Mouse (Mus musculus): Measurements from ENCODE around the gene Ppp1r21. TPM values are rescaled to one million over a fixed set of nuclear protein-coding genes. Genes with fewer than 3 reads are reported as not detected.
A peak's percentile ranks its signal among the peaks of the same experiment; 100 is the strongest.

Ppp1r21 gene
- polyA plus RNA-seq, 1 experiment from 2014 or later = 15.9 TPM

GRCm38 (mm10) chr17:88628676-88629380 lies 98.9 kb downstream of the Ppp1r21 start:
- peaks cover 41% of the 10 kb centered on the region for H3K4me1 ChIP-seq
- H3K4me3 ChIP-seq = no peak overlapping the region
- H3K9me3 ChIP-seq (replicated peaks) = no peaks in the 10 kb centered on the region
- H3K36me3 ChIP-seq = peaks cover 3% of the 10 kb centered on the region; the same call in 1 of the 2 replicates
- peak overlapping the region; percentile 70 for H3K27ac ChIP-seq
- no peaks in the 10 kb centered on the region for H3K27me3 ChIP-seq (ENCODE audit: low read depth, poor library complexity, severe bottlenecking)
- 65% methylated on average over 10 of the region's 10 CpGs for WGBS
- peak; percentile 17 for DNase-seq (ENCODE audit: low spot score)

GRCm38 (mm10) chr17:88629381-88629759 lies 99.5 kb downstream of the Ppp1r21 start:
- no peaks in the 10 kb centered on the region for H3K36me3 ChIP-seq
- H3K4me3 ChIP-seq = no peak overlapping the region
- peaks cover 41% of the 10 kb centered on the region for H3K4me1 ChIP-seq
- H3K9me3 ChIP-seq (replicated peaks) = no peaks in the 10 kb centered on the region
- peak overlapping the region; percentile 70 for H3K27ac ChIP-seq
- 53% methylated on average over 4 of the region's 4 CpGs for WGBS
- DNase-seq (ENCODE audit: low spot score) = peak; percentile 29
- H3K27me3 ChIP-seq (ENCODE audit: low read depth, poor library complexity, severe bottlenecking) = no peaks in the 10 kb centered on the region

- 37% methylated on average over 11 of the region's 11 CpGs for WGBS
- DNase-seq (ENCODE audit: low spot score) = peak; percentile 18
- Histone ChIP-seq H3K27ac (peak overlapping the region; percentile 66; the same call in 1 of the 2 replicates), H3K36me3 (0 out of 2 replicates have a peak, but pooled peaks cover under 1% of the 10 kb centered on the region), H3K4me1 (peaks cover 41% of the 10 kb centered on the region), H3K9me3 (replicated peaks) (no peaks in the 10 kb centered on the region), H3K27me3 (ENCODE audit: low read depth, poor library complexity, severe bottlenecking) (no peaks in the 10 kb centered on the region), H3K4me3 (no peak overlapping the region)
These were observed 100.1 kb downstream of the Ppp1r21 start for GRCm38 (mm10) chr17:88629931-88630553.

GRCm38 (mm10) chr17:88630554-88630948 lies 100.6 kb downstream of the Ppp1r21 start:
- 0 out of 2 replicates have a peak overlapping the region, but pooled peaks have one; percentile 66 for H3K27ac ChIP-seq
- H3K4me1 ChIP-seq = peaks cover 37% of the 10 kb centered on the region
- WGBS = 89% methylated on average over 3 of the region's 3 CpGs
- H3K9me3 ChIP-seq (replicated peaks) = no peaks in the 10 kb centered on the region
- peaks cover 5% of the 10 kb centered on the region for H3K36me3 ChIP-seq
- peak; percentile 25 for DNase-seq (ENCODE audit: low spot score)
- H3K4me3 ChIP-seq = no peak overlapping the region
- no peaks in the 10 kb centered on the region for H3K27me3 ChIP-seq (ENCODE audit: low read depth, poor library complexity, severe bottlenecking)

GRCm38 (mm10) chr17:88632631-88633030 lies 102.7 kb downstream of the Ppp1r21 start:
- H3K4me3 ChIP-seq = no peak overlapping the region
- H3K4me1 ChIP-seq = peaks cover 20% of the 10 kb centered on the region
- no peaks in the 10 kb centered on the region for H3K27me3 ChIP-seq (ENCODE audit: low read depth, poor library complexity, severe bottlenecking)
- no peak overlapping the region for H3K27ac ChIP-seq
- WGBS = 92% methylated on average over 3 of the region's 3 CpGs
- DNase-seq (ENCODE audit: low spot score) = no peak
- H3K9me3 ChIP-seq (replicated peaks) = no peaks in the 10 kb centered on the region
- H3K36me3 ChIP-seq = peaks cover 21% of the 10 kb centered on the region

GRCm38 (mm10) chr17:88636076-88636475 lies 106.2 kb downstream of the Ppp1r21 start:
- WGBS = 93% methylated on average over 14 of the region's 14 CpGs
- H3K4me3 ChIP-seq = no peak overlapping the region
- no peaks in the 10 kb centered on the region for H3K27me3 ChIP-seq (ENCODE audit: low read depth, poor library complexity, severe bottlenecking)
- H3K36me3 ChIP-seq = peaks cover 21% of the 10 kb centered on the region
- DNase-seq (ENCODE audit: low spot score) = no peak
- H3K9me3 ChIP-seq (replicated peaks) = no peaks in the 10 kb centered on the region
- H3K4me1 ChIP-seq = no peaks in the 10 kb centered on the region
- no peak overlapping the region for H3K27ac ChIP-seq

GRCm38 (mm10) chr17:88636587-88636986 lies 106.7 kb downstream of the Ppp1r21 start:
- no peak for DNase-seq (ENCODE audit: low spot score)

More at GRCm38 (mm10) chr17:88636587-88636986, 106.7 kb downstream of the Ppp1r21 start:
- Histone ChIP-seq H3K27me3 (ENCODE audit: low read depth, poor library complexity, severe bottlenecking) (no peaks in the 10 kb centered on the region), H3K27ac (no peak overlapping the region), H3K9me3 (replicated peaks) (no peaks in the 10 kb centered on the region), H3K36me3 (peaks cover 21% of the 10 kb centered on the region), H3K4me3 (no peak overlapping the region), H3K4me1 (no peaks in the 10 kb centered on the region)
- 66% methylated on average over 12 of the region's 12 CpGs for WGBS

Other genes with a start within 250 kb of the Ppp1r21 start
- gene Foxn2, start 89.4 kb upstream of the Ppp1r21 start, polyA plus RNA-seq (2016; fragmentation: Nextera tagmentation; extraction: Ambion mirVana) = 14.3 and 16.2 TPM in 2 replicates
- gene Ston1, start 67.6 kb downstream of the Ppp1r21 start, polyA plus RNA-seq (2016; fragmentation: Nextera tagmentation; extraction: Ambion mirVana) = 2.4 and 3.0 TPM in 2 replicates
- gene Gtf2a1l, start 138.5 kb downstream of the Ppp1r21 start, polyA plus RNA-seq (2016; fragmentation: Nextera tagmentation; extraction: Ambion mirVana) = 0.24 and 0.38 TPM in 2 replicates

Measured in limb, embryonic 10.5 days (tissue).